Mouse (Mus musculus) testis, adult 2 months (tissue): ENCODE measurements around the gene Cabp1.
A peak's percentile ranks its signal among the peaks of the same experiment; 100 is the strongest.

Experiments used
- CTCF ChIP-seq: fragments of 200-500 bp; IDR thresholded peaks from 2 replicates; pipeline ENCODE4 v1.5.1; 2012; ENCODE audit warnings: low read depth, mild to moderate bottlenecking, inconsistent platforms, low read length, moderate library complexity; ENCODE audit not compliant: control insufficient read depth, insufficient read depth, insufficient replicate concordance
- POLR2A ChIP-seq: fragments of 200-500 bp; IDR thresholded peaks from 2 replicates; pipeline ENCODE4 v1.6.1; 2012; ENCODE audit warnings: low read depth, mild to moderate bottlenecking, inconsistent platforms, low read length, moderate library complexity; ENCODE audit not compliant: control insufficient read depth

- TF ChIP-seq CTCF: peak; percentile 15; the same call in 1 of the 2 replicates
- TF ChIP-seq POLR2A: no peak
Measured at GRCm38 (mm10) chr5:115174554-115174953, 19.6 kb downstream of the Cabp1 start.
